Mouse (Mus musculus) liver, postnatal 0 days (tissue): ENCODE data around the gene Uvrag.

Source experiments
- CTCF ChIP-seq: sonication (generic); IDR thresholded peaks from 2 replicates; pipeline ENCODE4 v1.5.1; 2016; ENCODE audit warnings: antibody characterized with exemption, low read depth
- EP300 ChIP-seq: IDR thresholded peaks from 2 replicates; pipeline ENCODE4 v1.6.1; 2016; ENCODE audit warnings: antibody characterized with exemption, low read depth, mild to moderate bottlenecking

DNA sequence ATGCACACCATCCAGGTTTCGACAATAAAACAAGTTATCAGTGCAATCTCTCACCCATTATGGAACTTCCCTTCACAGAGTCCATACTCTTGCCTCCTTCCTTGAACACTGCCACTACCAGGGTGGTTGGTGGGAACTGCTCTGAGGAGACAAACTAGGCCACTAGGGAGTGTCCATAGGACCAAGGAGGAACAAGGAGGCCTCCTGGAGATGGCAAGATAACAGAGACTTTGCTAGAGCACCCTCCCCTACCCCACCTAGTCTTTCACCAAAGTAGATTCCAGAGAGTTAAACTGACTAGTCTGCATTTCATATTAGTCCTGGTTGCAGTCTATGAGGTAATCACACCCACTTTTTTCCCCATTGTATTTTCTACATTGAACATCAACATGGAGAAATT, 39.2 kb upstream of the Uvrag start:
- TF ChIP-seq CTCF (no peak), EP300 (no peak)
